ENCODE assay signal across 9 mouse cellular contexts in genomic region chr19:44248854-44249351, GRCm38 (mm10). TPM values are rescaled to one million over a fixed set of nuclear protein-coding genes. Genes with fewer than 3 reads are reported as not detected.
DNase-seq lines count a peak whose midpoint lies in the region; ATAC-seq and TF ChIP-seq lines count a peak whose summit lies in the region.
"Had no signal": no experiment of that assay in that cellular context is flagged by ENCODE, and none has a peak within 500 bp of the region (broad histone marks: within the 10 kb centered on the region; RNA-seq: fewer than 3 reads in every experiment).

No protein-coding gene starts in this region.

- no peaks in the 10 kb centered on the region for H3K36me3 ChIP-seq in kidney, embryonic 16.5 days (ENCODE audit: insufficient read depth, low read length)
- H3K36me3 ChIP-seq in kidney, adult 2 months (ENCODE audit: control insufficient read depth, insufficient read depth, low read length), result no peaks in the 10 kb centered on the region
- no peaks in the 10 kb centered on the region for H3K36me3 ChIP-seq in hindbrain, embryonic 16.5 days (ENCODE audit: control insufficient read depth, insufficient read depth, low read length)
- no peaks in the 10 kb centered on the region for H3K36me3 ChIP-seq in midbrain, embryonic 16.5 days (ENCODE audit: control insufficient read depth, insufficient read depth, low read length)

- no peak for TF ChIP-seq CTCF in kidney, adult 2 months (conservative IDR thresholded peaks at IDR 0.05; ENCODE audit: insufficient read depth, insufficient read length, low read depth, low read length)
- no peak for TF ChIP-seq CTCF in brain, embryonic 14.5 days (IDR thresholded peaks at IDR 0.05; ENCODE audit: borderline replicate concordance, extremely low read depth, insufficient read depth, insufficient read length)

- peak overlapping the region; percentile 56; the same call in 1 of the 2 replicates for H3K4me3 ChIP-seq in kidney, embryonic 16.5 days (ENCODE audit: low read length)
- no peak overlapping the region for H3K4me3 ChIP-seq in kidney, adult 2 months (ENCODE audit: insufficient read depth, low read depth, low read length)
- H3K4me3 ChIP-seq in hindbrain, embryonic 16.5 days (ENCODE audit: low read length), result no peak overlapping the region
- H3K4me3 ChIP-seq in midbrain, embryonic 16.5 days (ENCODE audit: low read depth, low read length), result no peak overlapping the region

- no peaks in the 10 kb centered on the region for H3K27me3 ChIP-seq in kidney, embryonic 16.5 days (ENCODE audit: insufficient read depth, low read length)
- no peaks in the 10 kb centered on the region for H3K27me3 ChIP-seq in kidney, adult 2 months (replicated peaks; ENCODE audit: control insufficient read depth, insufficient read depth, low read length)
- H3K27me3 ChIP-seq in hindbrain, embryonic 16.5 days (replicated peaks; ENCODE audit: control insufficient read depth, insufficient read depth, low read length), result no peaks in the 10 kb centered on the region
- no peaks in the 10 kb centered on the region for H3K27me3 ChIP-seq in midbrain, embryonic 16.5 days (ENCODE audit: control insufficient read depth, insufficient read depth, low read depth, low read length)

- WGBS in kidney, embryonic 16.5 days, result 67% methylated on average over 11 of the region's 11 CpGs
- 72% methylated on average over 11 of the region's 11 CpGs for WGBS in kidney, adult 2 months
- 68% methylated on average over 11 of the region's 11 CpGs for WGBS in hindbrain, embryonic 16.5 days
- WGBS in midbrain, embryonic 16.5 days, result 75% methylated on average over 11 of the region's 11 CpGs

- H3K27ac ChIP-seq in kidney, embryonic 16.5 days (ENCODE audit: low read length), result peak overlapping the region; percentile 96
- no peak overlapping the region for H3K27ac ChIP-seq in kidney, adult 2 months (ENCODE audit: insufficient read depth, low read depth, low read length)
- H3K27ac ChIP-seq in hindbrain, embryonic 16.5 days (ENCODE audit: low read depth, low read length), result peak overlapping the region; percentile 92
- H3K27ac ChIP-seq in midbrain, embryonic 16.5 days (ENCODE audit: low read length), result peak overlapping the region; percentile 90

- TF ChIP-seq POLR2A in kidney, adult 2 months (IDR thresholded peaks at IDR 0.05; ENCODE audit: low read depth, low read length), result no peak
- TF ChIP-seq POLR2A in brain, embryonic 14.5 days (IDR thresholded peaks at IDR 0.05; ENCODE audit: borderline replicate concordance, extremely low read depth, insufficient read depth, insufficient read length, poor library complexity, severe bottlenecking), result no peak

- no peak for ATAC-seq in kidney, embryonic 16.5 days (ENCODE audit: low FRiP score, low TSS enrichment)
- no peak for ATAC-seq in hindbrain, embryonic 16.5 days
- no peak for ATAC-seq in midbrain, embryonic 16.5 days
- ATAC-seq in megakaryocyte-erythroid progenitor cell, adult 5-6 weeks (replicated peaks; ENCODE audit: low FRiP score, low TSS enrichment, poor library complexity, severe bottlenecking), result no peak

- H3K4me1 ChIP-seq in kidney, embryonic 16.5 days (ENCODE audit: insufficient read depth, low read length), result peaks cover 30% of the 10 kb centered on the region
- peaks cover 16% of the 10 kb centered on the region; the same call in 1 of the 2 replicates for H3K4me1 ChIP-seq in kidney, adult 2 months (ENCODE audit: control insufficient read depth, insufficient read depth, low read length)
- H3K4me1 ChIP-seq in hindbrain, embryonic 16.5 days (ENCODE audit: control insufficient read depth, insufficient read depth, low read depth, low read length), result peaks cover 23% of the 10 kb centered on the region
- H3K4me1 ChIP-seq in midbrain, embryonic 16.5 days (ENCODE audit: control insufficient read depth, insufficient read depth, low read length), result peaks cover 21% of the 10 kb centered on the region

- no peaks in the 10 kb centered on the region for H3K9me3 ChIP-seq in kidney, embryonic 16.5 days (ENCODE audit: low read length)
- H3K9me3 ChIP-seq in hindbrain, embryonic 16.5 days (ENCODE audit: control insufficient read depth, low read length), result no peaks in the 10 kb centered on the region
- no peaks in the 10 kb centered on the region for H3K9me3 ChIP-seq in midbrain, embryonic 16.5 days (replicated peaks; ENCODE audit: control insufficient read depth, low read length, poor library complexity, severe bottlenecking)

- H3K4me2 ChIP-seq in kidney, embryonic 16.5 days (replicated peaks; ENCODE audit: low read depth, low read length), result peak overlapping the region; percentile 77
- peak overlapping the region; percentile 64 for H3K4me2 ChIP-seq in hindbrain, embryonic 16.5 days (ENCODE audit: low read length)
- H3K4me2 ChIP-seq in midbrain, embryonic 16.5 days (ENCODE audit: low read length), result peak overlapping the region; percentile 87; the same call in 1 of the 2 replicates

- peak overlapping the region; percentile 45 for H3K9ac ChIP-seq in kidney, embryonic 16.5 days (replicated peaks; ENCODE audit: low read length)
- no peak overlapping the region for H3K9ac ChIP-seq in hindbrain, embryonic 16.5 days (ENCODE audit: low read depth, low read length)
- H3K9ac ChIP-seq in midbrain, embryonic 16.5 days (ENCODE audit: low read depth, low read length), result no peak overlapping the region

- no peak for DNase-seq in kidney, adult 2 months
- peak; percentile 11 for DNase-seq in brain, embryonic 14.5 days (ENCODE audit: low read depth)
- DNase-seq in urinary bladder, postnatal 14 days (ENCODE audit: low spot score), result no peak
- DNase-seq in urinary bladder, adult 2 months (ENCODE audit: low spot score), result no peak

RNA-seq across cellular contexts. Expression of gene Scd2, which starts 44.6 kb away (rescaled TPM):
- polyA plus RNA-seq in kidney, embryonic 16.5 days (2015; fragmentation: Nextera tagmentation; extraction: Ambion mirVana), result 178 and 193 TPM in 2 replicates
- 61.3 and 63.9 TPM in 2 replicates for polyA plus RNA-seq in kidney, adult 2 months (2012; rRNA removed)
- polyA plus RNA-seq in brain, embryonic 14.5 days (2012; rRNA removed), result 346 and 452 TPM in 2 replicates
- polyA plus RNA-seq in hindbrain, embryonic 16.5 days (2015; fragmentation: Nextera tagmentation; extraction: Ambion mirVana), result 290 and 322 TPM in 2 replicates
- 281 and 311 TPM in 2 replicates for polyA plus RNA-seq in midbrain, embryonic 16.5 days (2015; fragmentation: Nextera tagmentation; extraction: Ambion mirVana)
- 56.2 and 62.2 TPM in 2 replicates for total RNA-seq in megakaryocyte-erythroid progenitor cell, adult 5-6 weeks (2014; fragmentation: Nextera tagmentation)
- 71.9 and 90.7 TPM in 2 replicates for total RNA-seq in megakaryocyte-erythroid progenitor cell, adult 5-6 weeks (2017)
- polyA plus RNA-seq in urinary bladder, adult 2 months (2012; rRNA removed), result 121 and 151 TPM in 2 replicates

RNA-seq across cellular contexts. Expression of gene Scd3, which starts 45.8 kb away (rescaled TPM):
- 0.60 and 0.94 TPM in 2 replicates for polyA plus RNA-seq in kidney, embryonic 16.5 days (2015; fragmentation: Nextera tagmentation; extraction: Ambion mirVana)
- 0.13 and 0.20 TPM in 2 replicates for polyA plus RNA-seq in kidney, adult 2 months (2012; rRNA removed)
- polyA plus RNA-seq in brain, embryonic 14.5 days (2012; rRNA removed), result 3.1 and 3.5 TPM in 2 replicates
- polyA plus RNA-seq in hindbrain, embryonic 16.5 days (2015; fragmentation: Nextera tagmentation; extraction: Ambion mirVana), result 4.9 and 6.6 TPM in 2 replicates
- polyA plus RNA-seq in midbrain, embryonic 16.5 days (2015; fragmentation: Nextera tagmentation; extraction: Ambion mirVana), result 6.9 and 8.1 TPM in 2 replicates
- not detected in 2 replicates for total RNA-seq in megakaryocyte-erythroid progenitor cell, adult 5-6 weeks (2014; fragmentation: Nextera tagmentation)
- not detected in 2 replicates for total RNA-seq in megakaryocyte-erythroid progenitor cell, adult 5-6 weeks (2017)
- 0.01 and 0.28 TPM in 2 replicates for polyA plus RNA-seq in urinary bladder, adult 2 months (2012; rRNA removed)
- total RNA-seq: gastrocnemius, adult 18-20 months had no signal

RNA-seq across cellular contexts. Expression of gene Pkd2l1, which starts 56.7 kb away (rescaled TPM):
- 0.05 TPM in 1 of 2 replicates, not detected in the other for polyA plus RNA-seq in kidney, embryonic 16.5 days (2015; fragmentation: Nextera tagmentation; extraction: Ambion mirVana)
- 0.02 TPM in 1 of 2 replicates, not detected in the other for polyA plus RNA-seq in kidney, adult 2 months (2012; rRNA removed)
- 0.19 and 0.26 TPM in 2 replicates for polyA plus RNA-seq in brain, embryonic 14.5 days (2012; rRNA removed)
- polyA plus RNA-seq in hindbrain, embryonic 16.5 days (2015; fragmentation: Nextera tagmentation; extraction: Ambion mirVana), result 0.75 and 1.4 TPM in 2 replicates
- polyA plus RNA-seq in midbrain, embryonic 16.5 days (2015; fragmentation: Nextera tagmentation; extraction: Ambion mirVana), result 0.10 and 0.28 TPM in 2 replicates
- 0.04 TPM in 1 of 2 replicates, not detected in the other for total RNA-seq in megakaryocyte-erythroid progenitor cell, adult 5-6 weeks (2014; fragmentation: Nextera tagmentation)
- not detected in 2 replicates for total RNA-seq in megakaryocyte-erythroid progenitor cell, adult 5-6 weeks (2017)
- polyA plus RNA-seq in urinary bladder, adult 2 months (2012; rRNA removed), result 0.01 TPM in 1 of 2 replicates, not detected in the other
- total RNA-seq: gastrocnemius, adult 18-20 months had no signal
